Mouse (Mus musculus) heart, embryonic 10.5 days (tissue): ENCODE data around the gene Tgm6. TPM values are rescaled to one million over a fixed set of nuclear protein-coding genes. Genes with fewer than 3 reads are reported as not detected.

Experiments used
- DNase-seq: peaks from one replicate; pipeline ENCODE4 v3.0.0-alpha.2; 2017; ENCODE audit warnings: low spot score
- H3K27ac ChIP-seq: fragments of 300-500 bp; sonication (generic); 2 replicates; pipeline ENCODE4 v1.5.1; 2016; ENCODE audit warnings: mild to moderate bottlenecking
- H3K27me3 ChIP-seq: fragments of 300-500 bp; sonication (generic); 2 replicates; pipeline ENCODE4 v1.6.1; 2016; ENCODE audit warnings: mild to moderate bottlenecking; ENCODE audit not compliant: poor library complexity, insufficient read depth, severe bottlenecking
- H3K36me3 ChIP-seq: fragments of 300-500 bp; sonication (generic); 2 replicates; pipeline ENCODE4 v1.6.1; 2016; ENCODE audit warnings: mild to moderate bottlenecking, moderate library complexity
- H3K4me1 ChIP-seq: fragments of 300-500 bp; sonication (generic); 2 replicates; pipeline ENCODE4 v1.6.1; 2016; ENCODE audit warnings: mild to moderate bottlenecking
- H3K4me3 ChIP-seq: fragments of 300-500 bp; sonication (generic); 2 replicates; pipeline ENCODE4 v1.5.1; 2016; ENCODE audit warnings: mild to moderate bottlenecking, moderate library complexity
- H3K9me3 ChIP-seq: fragments of 300-500 bp; sonication (generic); 2 replicates; pipeline ENCODE4 v1.6.1; 2016; ENCODE audit warnings: mild to moderate bottlenecking, moderate library complexity
- WGBS: fragments of 180-500 bp; shearing (Covaris S2); methylation state at CpG from one replicate; pipeline ENCODE4 v1.1.7; 2016; 5-methylcytosine and 5-hydroxymethylcytosine counted together
- polyA plus RNA-seq: library from polyadenylated mRNA; unstranded; fragments of >200 nt; fragmentation: Nextera tagmentation; extraction: Ambion mirVana; gene quantifications from 2 replicates; pipeline ENCODE4 v1.2.1, GENCODE M21; 2016

Tgm6 gene
- polyA plus RNA-seq, 1 experiment from 2014 or later, result not detected

DNA sequence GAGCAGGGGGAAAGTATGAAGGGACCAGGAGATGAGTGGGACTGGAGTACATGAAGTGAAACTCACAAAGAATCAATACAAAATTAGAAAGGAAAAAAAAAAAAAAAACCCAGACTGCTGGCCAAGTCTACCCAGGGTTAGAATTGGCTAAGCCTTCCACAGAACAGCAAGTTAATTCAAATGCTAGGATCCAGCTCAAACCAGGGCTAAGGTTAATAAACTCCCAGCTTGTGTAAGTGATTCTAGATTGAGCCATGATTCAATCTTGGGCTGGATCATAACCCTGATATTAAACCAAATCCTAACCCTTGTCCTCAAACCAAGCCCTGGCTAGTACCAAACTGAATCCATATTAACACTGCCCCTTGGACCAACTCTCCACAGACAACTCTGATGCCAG, 43.6 kb downstream of the Tgm6 start:
- Histone ChIP-seq H3K27me3 (no peaks in the 10 kb centered on the region), H3K27ac (no peak overlapping the region), H3K4me1 (peaks cover 4% of the 10 kb centered on the region), H3K4me3 (no peak overlapping the region), H3K9me3 (no peaks in the 10 kb centered on the region), H3K36me3 (no peaks in the 10 kb centered on the region)
- no peak for DNase-seq

DNA sequence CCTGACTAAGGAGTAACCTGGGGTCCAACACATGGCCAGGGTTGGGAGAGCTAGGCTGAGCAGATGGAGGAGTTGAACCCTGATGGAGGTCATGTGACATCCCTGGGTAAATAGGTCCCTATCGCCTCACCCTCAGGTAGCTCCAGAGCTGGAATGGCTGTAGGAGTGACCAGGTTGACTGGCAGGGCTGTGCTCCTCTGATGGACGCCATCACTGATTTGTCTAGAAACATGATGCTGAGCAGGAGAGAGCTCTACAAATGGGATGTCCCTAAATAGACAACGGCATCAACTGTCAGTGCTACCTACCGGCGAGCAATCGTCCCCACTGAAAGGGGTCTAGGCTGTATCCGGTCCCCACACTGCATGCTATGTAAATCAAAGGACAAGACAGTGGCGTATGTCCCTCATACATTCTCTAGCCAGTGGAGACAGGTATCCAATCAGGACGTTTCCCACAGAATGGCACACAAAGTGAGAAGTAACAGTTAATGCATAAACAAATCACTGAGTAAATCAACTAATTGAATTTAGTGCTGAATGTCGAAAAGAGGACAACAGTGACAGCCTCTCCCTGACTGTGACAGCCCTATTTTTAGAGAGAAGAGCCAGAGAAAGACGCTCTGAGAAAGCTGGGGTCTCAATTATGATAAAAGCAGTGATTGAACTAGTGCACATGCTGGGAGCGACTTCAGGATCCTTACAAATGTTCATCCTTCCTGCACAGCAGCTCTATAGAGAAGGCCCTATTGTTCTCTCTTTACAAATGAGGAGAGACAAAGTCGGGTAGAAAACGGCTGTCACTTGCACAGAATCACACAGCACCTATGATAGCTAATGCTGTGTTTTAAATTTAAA, 45.2 kb downstream of the Tgm6 start:
- Histone ChIP-seq H3K27me3 (no peaks in the 10 kb centered on the region), H3K36me3 (no peaks in the 10 kb centered on the region), H3K4me1 (peaks cover 11% of the 10 kb centered on the region), H3K4me3 (no peak overlapping the region), H3K27ac (no peak overlapping the region), H3K9me3 (no peaks in the 10 kb centered on the region)
- no peak for DNase-seq
- WGBS, result 58% methylated on average over 14 of the region's 14 CpGs

DNA sequence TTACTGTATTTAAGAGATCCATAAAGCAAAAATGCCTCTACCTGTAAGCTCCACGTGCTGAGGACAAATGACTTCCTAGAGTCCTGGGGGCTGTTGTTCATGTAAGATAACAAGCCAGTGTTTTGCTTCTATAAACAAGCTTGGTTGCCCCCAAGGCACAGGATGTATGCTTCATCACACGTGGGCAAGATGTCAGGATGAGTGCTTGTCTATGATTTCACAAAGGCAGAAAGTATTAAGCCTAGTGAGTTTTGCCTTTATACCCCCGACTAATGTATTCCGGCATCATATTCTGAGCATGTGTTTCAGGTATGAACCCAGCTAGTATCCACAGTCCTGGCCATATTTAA, 45.8 kb downstream of the Tgm6 start:
- no peak overlapping the region for H3K4me3 ChIP-seq
- peaks cover 11% of the 10 kb centered on the region for H3K4me1 ChIP-seq
- DNase-seq, result no peak
- H3K27me3 ChIP-seq, result no peaks in the 10 kb centered on the region
- H3K36me3 ChIP-seq, result no peaks in the 10 kb centered on the region
- no peak overlapping the region for H3K27ac ChIP-seq
- no peaks in the 10 kb centered on the region for H3K9me3 ChIP-seq
- 64% methylated on average over 4 of the region's 4 CpGs for WGBS

DNA sequence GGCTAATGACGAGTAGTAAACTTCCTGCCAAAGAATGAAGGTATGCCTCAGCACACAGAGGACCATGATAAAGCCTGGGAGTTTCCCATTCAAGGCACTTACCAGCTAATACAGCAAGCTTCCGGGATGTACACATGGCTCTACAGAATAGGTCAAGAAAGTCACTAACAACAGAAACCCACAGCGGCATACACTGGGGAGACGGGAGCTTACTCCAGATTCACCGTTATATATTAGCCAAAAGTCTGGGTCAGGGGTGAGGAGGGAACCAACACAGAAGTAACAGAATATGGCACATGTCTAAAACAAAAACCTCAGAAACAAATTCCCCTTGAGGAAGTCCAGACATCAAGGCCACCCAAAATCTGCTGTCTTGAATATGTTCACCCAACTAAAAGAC, 50.5 kb downstream of the Tgm6 start:
- WGBS, result 77% methylated on average over 5 of the region's 5 CpGs
- Histone ChIP-seq H3K27me3 (no peaks in the 10 kb centered on the region), H3K27ac (no peak overlapping the region), H3K9me3 (no peaks in the 10 kb centered on the region), H3K4me3 (no peak overlapping the region), H3K4me1 (peaks cover 11% of the 10 kb centered on the region), H3K36me3 (peaks cover 16% of the 10 kb centered on the region; the same call in 1 of the 2 replicates)
- DNase-seq, result no peak

DNA sequence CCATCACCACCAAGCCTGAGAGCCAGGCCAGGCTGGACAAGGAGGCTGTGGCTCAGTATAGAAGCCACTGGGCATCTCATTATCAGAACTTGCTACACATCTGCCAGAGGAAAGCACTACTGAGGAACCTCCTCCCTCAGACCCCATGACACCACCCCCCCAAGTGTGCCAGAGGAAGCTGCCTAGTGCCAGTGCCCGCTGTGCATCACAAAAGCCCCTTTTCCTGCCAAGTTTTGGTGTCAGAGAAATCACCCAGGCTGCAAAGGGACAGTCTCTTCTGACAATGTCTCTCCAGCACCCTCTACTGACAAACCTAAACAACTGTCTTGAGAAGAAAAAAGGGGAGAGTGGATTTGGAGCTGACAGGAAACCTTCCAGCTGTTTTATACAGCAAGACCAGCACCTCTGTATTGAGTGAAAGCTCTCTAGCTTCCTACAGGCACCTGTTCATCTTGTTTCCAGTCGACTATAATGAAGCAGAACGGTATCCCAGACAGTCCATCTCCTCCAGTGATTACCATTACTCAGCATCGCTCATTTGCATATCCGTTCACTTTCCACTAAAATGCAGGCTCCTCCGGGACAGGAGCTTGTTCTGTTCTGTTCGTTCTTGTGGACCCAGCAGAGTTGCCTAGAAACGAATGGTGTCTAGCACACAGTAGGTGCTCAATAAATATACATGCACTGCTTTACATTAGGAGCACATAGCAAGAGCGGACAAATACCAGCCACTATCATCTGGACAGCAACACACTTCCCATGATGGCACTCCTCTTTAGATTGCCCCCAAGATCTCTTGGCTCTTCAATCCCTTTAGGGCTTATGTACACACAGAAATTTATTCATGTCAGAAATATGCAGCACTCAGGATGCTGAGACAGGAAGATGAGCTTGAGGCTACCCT, 54.3 kb downstream of the Tgm6 start:
- 69% methylated on average over 9 of the region's 9 CpGs for WGBS
- DNase-seq, result no peak
- Histone ChIP-seq H3K9me3 (no peaks in the 10 kb centered on the region), H3K36me3 (peaks cover 47% of the 10 kb centered on the region), H3K4me3 (no peak overlapping the region), H3K27me3 (no peaks in the 10 kb centered on the region), H3K4me1 (no peaks in the 10 kb centered on the region; the same call in none of the 2 replicates), H3K27ac (no peak overlapping the region)

DNA sequence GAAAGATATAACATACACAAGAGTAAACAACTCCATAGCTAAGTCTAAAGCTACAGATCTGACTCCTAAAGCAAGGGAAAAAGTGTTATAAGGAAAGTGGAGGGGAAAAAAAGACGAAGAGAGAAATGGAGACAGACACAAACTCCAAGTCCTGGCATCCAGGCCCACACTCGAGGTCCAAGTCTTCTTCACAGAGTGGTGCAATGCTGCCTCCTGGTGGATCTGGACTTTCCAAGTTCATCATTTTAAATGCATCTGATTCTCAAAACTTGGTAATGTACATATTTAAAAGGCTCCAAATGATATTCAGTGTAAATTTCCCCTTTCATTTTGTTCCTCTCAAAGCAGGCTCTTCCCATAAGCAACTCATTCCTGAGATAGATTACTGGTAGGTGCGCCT, 55.6 kb downstream of the Tgm6 start:
- Histone ChIP-seq H3K27ac (no peak overlapping the region), H3K9me3 (no peaks in the 10 kb centered on the region), H3K4me1 (no peaks in the 10 kb centered on the region), H3K36me3 (peaks cover 60% of the 10 kb centered on the region), H3K4me3 (no peak overlapping the region), H3K27me3 (no peaks in the 10 kb centered on the region)
- 54% methylated on average over 3 of the region's 3 CpGs for WGBS
- DNase-seq, result no peak

DNA sequence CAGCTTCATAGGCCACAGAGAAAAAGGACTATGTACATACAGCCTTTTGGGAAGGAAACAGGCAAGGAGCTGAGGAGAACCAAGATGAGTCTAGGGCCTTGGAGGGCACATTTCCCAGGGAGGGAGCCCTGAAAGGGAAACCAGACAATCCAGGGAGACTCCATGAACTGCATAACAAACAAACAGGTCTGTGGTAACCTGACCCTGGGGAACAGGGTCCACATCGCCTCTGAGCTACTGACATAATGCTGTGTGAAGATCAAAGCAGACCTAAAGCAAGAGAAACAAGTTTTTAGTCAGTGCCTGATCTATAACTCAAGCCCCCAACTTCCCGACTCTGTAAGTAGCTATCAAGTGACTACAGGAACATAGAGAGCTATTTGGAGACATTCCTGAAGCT, 59.5 kb downstream of the Tgm6 start:
- H3K4me1 ChIP-seq, result peaks cover 3% of the 10 kb centered on the region
- H3K36me3 ChIP-seq, result peaks cover 91% of the 10 kb centered on the region
- no peak overlapping the region for H3K4me3 ChIP-seq
- no peak overlapping the region for H3K27ac ChIP-seq
- no peaks in the 10 kb centered on the region for H3K9me3 ChIP-seq
- WGBS, result 82% methylated on average over 2 of the region's 2 CpGs
- no peaks in the 10 kb centered on the region for H3K27me3 ChIP-seq
- no peak for DNase-seq

DNA sequence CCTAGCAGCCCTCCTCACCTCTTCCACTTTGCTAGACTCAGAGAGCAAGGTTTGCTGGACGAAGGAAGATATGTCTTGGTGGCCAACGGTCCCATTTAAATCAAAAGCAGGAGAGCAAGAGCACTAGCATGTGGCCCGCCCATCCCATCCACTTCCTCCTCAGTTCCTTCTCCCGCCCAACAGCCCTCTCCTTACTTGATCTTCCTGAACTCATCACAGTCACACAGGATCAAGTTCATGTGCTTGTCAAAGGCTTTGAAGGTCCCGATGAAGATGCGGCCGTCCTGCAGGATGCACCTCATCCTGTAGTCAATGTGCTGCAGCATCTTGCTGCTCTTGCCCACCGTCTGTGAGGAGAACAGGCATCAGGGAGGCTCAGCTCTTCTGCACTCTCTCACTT, 64.6 kb downstream of the Tgm6 start:
- peak overlapping the region; percentile 99; the same call in 1 of the 2 replicates for H3K4me3 ChIP-seq
- H3K9me3 ChIP-seq, result no peaks in the 10 kb centered on the region
- peaks cover 21% of the 10 kb centered on the region for H3K4me1 ChIP-seq
- H3K27ac ChIP-seq, result no peak overlapping the region
- DNase-seq, result no peak
- H3K36me3 ChIP-seq, result peaks cover 53% of the 10 kb centered on the region
- no peaks in the 10 kb centered on the region for H3K27me3 ChIP-seq
- 81% methylated on average over 8 of the region's 8 CpGs for WGBS

DNA sequence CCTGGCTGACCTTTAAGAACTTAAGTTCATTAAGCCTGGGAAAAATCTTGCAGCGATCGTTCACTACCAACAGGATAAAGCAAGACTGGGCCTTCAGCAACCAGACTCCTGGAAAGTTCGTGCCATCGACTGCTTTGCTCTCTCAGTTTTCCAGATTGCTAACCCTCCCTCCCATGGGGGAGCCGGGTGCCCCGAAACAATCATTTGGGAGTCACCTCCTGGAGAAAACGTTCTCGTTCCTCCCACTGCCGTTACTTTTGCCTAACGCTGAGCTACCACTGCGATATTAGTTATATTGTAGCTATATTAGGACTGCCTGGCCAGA, 66.1 kb downstream of the Tgm6 start:
- Histone ChIP-seq H3K9me3 (no peaks in the 10 kb centered on the region), H3K36me3 (peaks cover 38% of the 10 kb centered on the region), H3K4me3 (peak overlapping the region; percentile 99), H3K27me3 (no peaks in the 10 kb centered on the region), H3K27ac (peak overlapping the region; percentile 100), H3K4me1 (peaks cover 21% of the 10 kb centered on the region)
- WGBS, result 2% methylated on average over 11 of the region's 11 CpGs
- DNase-seq, result no peak

DNA sequence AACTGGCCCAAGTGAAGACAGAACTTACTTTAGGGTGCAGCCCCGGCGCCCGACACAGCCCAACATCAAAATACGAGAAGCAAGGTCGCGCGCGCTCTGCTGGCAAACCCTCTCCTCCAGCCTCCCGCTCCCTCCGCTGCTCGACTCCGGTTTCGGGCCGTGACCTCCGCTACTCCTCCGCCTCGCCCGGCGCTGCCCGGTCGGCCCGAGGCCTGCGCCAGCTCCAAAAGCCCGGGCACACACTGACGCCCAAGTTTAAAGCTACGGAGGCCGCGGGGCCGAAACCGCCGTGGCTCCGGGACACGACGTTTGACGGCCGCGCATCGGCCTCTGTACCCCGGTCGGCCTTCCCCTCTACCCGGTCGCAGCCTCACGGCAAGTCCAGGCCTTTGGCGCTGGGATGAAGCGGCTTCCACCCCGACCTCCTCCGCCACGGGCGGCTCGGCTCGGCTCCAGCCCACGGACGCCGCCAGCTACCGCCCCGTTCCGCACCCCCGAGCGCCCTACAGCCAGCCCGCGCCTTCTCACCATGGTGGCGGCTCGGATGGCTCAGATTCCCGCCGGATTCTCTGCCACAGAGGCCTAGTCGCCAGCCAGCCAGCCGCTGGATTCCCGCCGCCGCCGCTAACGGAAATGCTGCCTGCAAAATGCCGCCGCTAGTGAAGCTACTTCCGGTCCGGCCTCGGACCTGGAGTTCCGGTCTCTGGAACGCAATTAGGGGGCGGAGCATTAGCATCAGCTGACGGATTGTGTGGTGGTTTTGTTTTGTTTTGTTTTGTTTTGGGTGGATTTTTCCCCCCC, 66.7 kb downstream of the Tgm6 start, which contains the start of gene Snrpb:
Gene Snrpb, minus strand, starts transcription at position 698 of the 801 bp plus-strand sequence.
- Histone ChIP-seq H3K27me3 (no peaks in the 10 kb centered on the region), H3K4me3 (peak within 1 kb of the TSS; percentile 99), H3K27ac (peak within 1 kb of the TSS; percentile 100), H3K4me1 (peaks cover 21% of the 10 kb centered on the region), H3K9me3 (no peaks in the 10 kb centered on the region), H3K36me3 (peaks cover 32% of the 10 kb centered on the region)
- DNase-seq, result peak; percentile 94
- under 1% methylated on average over 81 of the region's 81 CpGs for WGBS

DNA sequence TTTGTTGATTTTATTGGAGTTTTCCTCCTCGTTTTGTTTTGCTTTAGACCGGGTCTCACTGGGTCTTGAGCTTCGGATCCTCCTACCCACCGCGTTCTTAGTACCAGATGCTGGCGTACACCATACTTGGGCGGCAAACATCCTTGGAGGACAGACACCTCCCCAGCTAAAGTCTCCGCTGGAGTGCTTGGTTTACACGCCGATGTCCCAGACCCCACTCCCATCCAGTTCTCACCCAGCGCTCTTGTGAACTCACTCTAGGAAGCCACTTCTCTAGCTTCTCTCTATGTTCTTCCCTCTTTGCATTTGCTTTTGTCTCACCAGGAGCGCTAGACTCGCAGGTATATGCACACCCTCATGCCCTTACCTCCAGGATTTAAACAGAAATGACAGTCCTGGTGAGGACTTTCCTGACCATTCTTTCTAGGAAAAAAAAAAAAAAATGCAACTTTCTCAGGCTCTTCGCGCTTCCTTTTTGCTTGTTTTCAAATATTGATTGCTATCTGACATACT, 67.3 kb downstream of the Tgm6 start:
- Histone ChIP-seq H3K36me3 (peaks cover 25% of the 10 kb centered on the region), H3K9me3 (no peaks in the 10 kb centered on the region), H3K4me3 (peak overlapping the region; percentile 99), H3K27me3 (no peaks in the 10 kb centered on the region), H3K4me1 (peaks cover 21% of the 10 kb centered on the region), H3K27ac (peak overlapping the region; percentile 100)
- WGBS, result under 1% methylated on average over 15 of the region's 15 CpGs
- no peak for DNase-seq

DNA sequence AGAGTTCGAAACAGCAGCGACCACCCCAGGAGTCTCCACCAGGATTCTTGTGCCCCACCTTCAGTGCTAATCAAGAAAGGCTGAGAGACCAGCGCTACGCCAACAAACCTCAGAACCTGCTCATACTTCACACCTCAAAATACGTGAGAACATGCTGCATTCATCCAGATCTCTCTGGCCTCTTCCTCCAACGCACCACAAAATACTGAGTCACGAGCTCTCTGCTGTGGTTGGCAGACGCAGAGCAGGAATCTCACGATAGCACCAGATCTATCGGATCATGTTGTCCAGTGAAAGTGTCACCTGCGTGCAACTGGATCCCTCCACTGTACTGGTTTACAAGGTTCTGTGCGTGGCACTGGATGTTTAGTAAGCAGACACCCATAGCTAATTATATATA, 76.2 kb downstream of the Tgm6 start:
- no peaks in the 10 kb centered on the region for H3K9me3 ChIP-seq
- DNase-seq, result no peak
- 86% methylated on average over 12 of the region's 12 CpGs for WGBS

More for the DNA sequence above, 76.2 kb downstream of the Tgm6 start:
- H3K27ac ChIP-seq, result no peak overlapping the region
- no peak overlapping the region for H3K4me3 ChIP-seq
- no peaks in the 10 kb centered on the region for H3K27me3 ChIP-seq
- no peaks in the 10 kb centered on the region for H3K36me3 ChIP-seq
- H3K4me1 ChIP-seq, result no peaks in the 10 kb centered on the region
